Mouse (Mus musculus): Measurements from ENCODE around the gene Gsta3.

GRCm38 (mm10) chr1:21252566-21253302 lies 12.3 kb downstream of the Gsta3 start:
- TF ChIP-seq CTCF (IDR thresholded peaks at IDR 0.05; ENCODE audit: extremely low read depth, insufficient read depth, insufficient read length, insufficient replicate concordance) (no peak), POLR2A (IDR thresholded peaks at IDR 0.05; ENCODE audit: low read depth, low read length) (no peak)
